Mouse (Mus musculus) neural tube, embryonic 14.5 days (tissue): ENCODE measurements around the gene Sac3d1. TPM values are rescaled to one million over a fixed set of nuclear protein-coding genes. Genes with fewer than 3 reads are reported as not detected.

Source experiments
- ATAC-seq: fragments of 200-750 bp; cut with Nextera tagmentation; 2 replicates; pipeline ENCODE4 v1.8.0; 2017; ENCODE audit warnings: low read depth, mild to moderate bottlenecking, moderate TSS enrichment, moderate library complexity
- H3K27ac ChIP-seq: fragments of 300-500 bp; sonication (generic); 2 replicates; pipeline ENCODE4 v1.5.1; 2014; ENCODE audit warnings: low read depth, mild to moderate bottlenecking, control low read depth, low read length, moderate library complexity, mixed read lengths
- H3K27me3 ChIP-seq: fragments of 300-500 bp; sonication (generic); 2 replicates; pipeline ENCODE4 v1.6.1; 2014; ENCODE audit warnings: low read length; ENCODE audit not compliant: control insufficient read depth, insufficient read depth
- H3K36me3 ChIP-seq: fragments of 300-500 bp; sonication (generic); 2 replicates; pipeline ENCODE4 v1.6.1; 2014; ENCODE audit warnings: low read length, mixed read lengths; ENCODE audit not compliant: control insufficient read depth, insufficient read depth
- H3K4me1 ChIP-seq: fragments of 300-500 bp; sonication (generic); 2 replicates; pipeline ENCODE4 v1.6.1; 2014; ENCODE audit warnings: low read length; ENCODE audit not compliant: control insufficient read depth, insufficient read depth
- H3K4me2 ChIP-seq: fragments of 300-500 bp; sonication (generic); 2 replicates; pipeline ENCODE4 v1.6.1; 2014; ENCODE audit warnings: mild to moderate bottlenecking, low read depth, low read length, control low read depth
- H3K4me3 ChIP-seq: fragments of 300-500 bp; sonication (generic); 2 replicates; pipeline ENCODE4 v1.5.1; 2014; ENCODE audit warnings: low read depth, low read length, control low read depth, mixed read lengths
- H3K9ac ChIP-seq: fragments of 300-500 bp; sonication (generic); replicated peaks from 2 replicates; pipeline ENCODE4 v1.6.1; 2014; ENCODE audit warnings: low read depth, mild to moderate bottlenecking, control low read depth, low read length, mixed read lengths
- H3K9me3 ChIP-seq: fragments of 300-500 bp; sonication (generic); 2 replicates; pipeline ENCODE4 v1.6.1; 2016; ENCODE audit warnings: low read length; ENCODE audit not compliant: control insufficient read depth
- WGBS: fragments of 180-500 bp; shearing (Covaris S2); extraction: QIAGEN DNeasy Blood & Tissue Kit; methylation state at CpG from one replicate; pipeline ENCODE4 v1.1.7; 2014; 5-methylcytosine and 5-hydroxymethylcytosine counted together
- polyA plus RNA-seq: library from polyadenylated mRNA; unstranded; fragments of >200 nt; fragmentation: Nextera tagmentation; extraction: Ambion mirVana; gene quantifications from 2 replicates; pipeline ENCODE4 v1.2.1, GENCODE M21; 2014

The Sac3d1 gene
- polyA plus RNA-seq, 1 experiment from 2014 or later: 53.1 TPM

DNA sequence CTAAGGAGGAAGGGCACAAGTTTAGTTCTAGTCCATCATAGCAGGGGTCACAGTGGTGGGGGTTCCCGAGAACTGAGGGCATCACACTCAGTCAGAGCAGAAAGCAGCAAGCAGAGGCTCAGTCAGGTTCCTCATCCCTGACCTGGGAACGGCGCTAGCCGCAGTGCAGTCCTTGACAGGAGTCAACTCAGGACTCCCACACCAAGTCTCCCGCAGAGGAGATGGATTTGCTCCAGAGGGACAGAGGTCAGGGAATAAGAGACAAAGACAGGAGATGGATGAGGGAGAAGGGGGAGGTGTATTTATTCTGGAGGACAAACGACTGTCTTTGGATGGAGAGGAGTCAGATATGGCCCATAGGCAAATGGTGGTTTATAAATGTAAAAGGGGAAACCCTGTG lies 5.3 kb downstream of the Sac3d1 start:
- H3K9me3 ChIP-seq: no peaks in the 10 kb centered on the region
- no peaks in the 10 kb centered on the region for H3K27me3 ChIP-seq
- no peak overlapping the region for H3K9ac ChIP-seq
- H3K4me1 ChIP-seq: peaks cover 11% of the 10 kb centered on the region
- H3K4me3 ChIP-seq: no peak overlapping the region
- no peak overlapping the region for H3K27ac ChIP-seq
- ATAC-seq: no peak
- H3K4me2 ChIP-seq: no peak overlapping the region
- WGBS: 67% methylated on average over 6 of the region's 6 CpGs
- H3K36me3 ChIP-seq: peaks cover 23% of the 10 kb centered on the region

DNA sequence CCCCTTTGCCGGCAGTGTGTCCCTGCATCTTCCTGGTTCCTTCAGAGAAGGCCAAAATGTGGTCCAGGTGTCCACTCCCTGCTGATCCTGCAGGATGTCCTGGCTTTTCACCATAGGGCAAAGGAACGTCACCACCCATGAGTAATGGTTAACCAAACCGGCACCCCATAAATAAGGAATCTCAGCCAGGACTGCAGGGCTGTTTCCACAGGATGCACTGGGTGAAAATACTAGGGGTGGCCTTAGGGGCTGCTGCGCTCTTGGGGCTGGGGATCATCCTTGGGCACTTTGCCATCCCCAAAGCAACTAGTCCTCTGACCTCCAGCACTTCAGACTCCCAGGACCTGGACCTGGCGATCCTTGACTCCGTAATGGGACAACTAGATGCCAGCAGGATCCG lies 12.9 kb downstream of the Sac3d1 start, which contains the start of gene Naaladl1:
Naaladl1 (plus strand) TSS at position 197 of the 400 bp plus-strand sequence.
- no peak for ATAC-seq
- Histone ChIP-seq H3K4me1 (no peaks in the 10 kb centered on the region), H3K27me3 (no peaks in the 10 kb centered on the region), H3K27ac (no peak within 1 kb of the TSS), H3K36me3 (no peaks in the 10 kb centered on the region), H3K4me2 (no peak within 1 kb of the TSS), H3K9ac (no peak within 1 kb of the TSS), H3K9me3 (no peaks in the 10 kb centered on the region), H3K4me3 (no peak within 1 kb of the TSS)
- WGBS: 90% methylated on average over 7 of the region's 7 CpGs

DNA sequence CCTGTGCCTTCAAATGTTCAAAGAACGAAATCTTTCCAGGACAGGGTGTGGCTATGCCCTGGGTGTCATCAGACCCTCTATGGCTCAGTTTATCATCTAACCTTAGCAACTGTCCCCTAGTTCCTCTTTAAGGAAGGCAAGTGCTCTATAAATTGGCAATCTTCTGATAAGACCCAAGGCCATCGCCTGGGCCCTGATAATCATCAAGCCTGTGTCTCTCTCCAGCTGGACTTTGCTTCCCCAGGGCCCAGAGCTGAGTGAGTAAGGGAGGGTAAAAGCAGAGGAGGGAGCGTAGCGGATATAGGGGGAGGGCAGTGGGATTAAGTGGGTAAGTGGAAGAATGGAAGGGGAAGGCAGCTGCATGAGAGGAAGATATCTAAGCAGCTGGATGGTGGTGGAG lies 14.0 kb downstream of the Sac3d1 start:
- Histone ChIP-seq H3K9me3 (no peaks in the 10 kb centered on the region), H3K36me3 (no peaks in the 10 kb centered on the region), H3K27ac (no peak overlapping the region), H3K4me3 (no peak overlapping the region), H3K27me3 (no peaks in the 10 kb centered on the region), H3K4me2 (no peak overlapping the region), H3K9ac (no peak overlapping the region), H3K4me1 (no peaks in the 10 kb centered on the region)
- 89% methylated on average over 4 of the region's 4 CpGs for WGBS
- ATAC-seq: no peak

DNA sequence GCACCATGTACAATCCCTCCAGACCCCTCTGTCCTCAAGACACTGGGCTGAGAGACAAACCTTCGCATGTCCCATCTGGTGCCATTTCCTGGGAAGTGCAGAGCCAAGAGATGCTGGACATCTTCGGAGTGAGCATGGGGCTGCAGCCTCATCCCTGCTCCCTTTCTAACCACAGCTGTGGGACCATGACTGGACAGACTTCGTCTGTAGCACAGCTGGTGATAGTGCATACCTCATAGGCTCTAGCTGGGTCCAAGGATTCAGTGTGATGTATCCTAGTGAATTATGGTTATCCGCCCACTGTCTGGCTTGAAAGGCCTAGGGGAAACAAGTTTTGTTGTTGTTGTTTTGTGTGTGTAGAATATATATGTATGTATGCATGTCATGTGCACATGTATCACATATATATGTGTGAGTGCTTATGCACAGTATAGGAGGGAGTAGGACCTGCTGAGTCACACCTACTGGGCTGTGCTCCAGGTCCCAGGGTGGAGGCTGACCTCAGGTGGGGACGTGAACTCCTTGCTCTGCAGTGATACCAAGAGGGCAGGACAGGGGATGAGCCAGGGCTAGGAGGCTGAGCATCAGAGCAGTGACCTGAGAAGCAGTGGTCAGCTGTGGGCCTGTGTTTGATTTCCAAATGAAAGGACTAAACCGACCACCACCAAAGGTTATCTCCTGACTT lies 16.1 kb downstream of the Sac3d1 start:
- Histone ChIP-seq H3K4me2 (no peak overlapping the region), H3K27me3 (no peaks in the 10 kb centered on the region), H3K4me1 (no peaks in the 10 kb centered on the region), H3K36me3 (no peaks in the 10 kb centered on the region), H3K27ac (no peak overlapping the region), H3K9me3 (no peaks in the 10 kb centered on the region), H3K4me3 (no peak overlapping the region), H3K9ac (no peak overlapping the region)
- WGBS: 86% methylated on average over 6 of the region's 6 CpGs
- no peak for ATAC-seq

GRCm38 (mm10) chr19:6101186-6101585 lies 17.3 kb downstream of the Sac3d1 start:
- Histone ChIP-seq H3K27ac (no peak overlapping the region), H3K4me1 (no peaks in the 10 kb centered on the region), H3K4me3 (no peak overlapping the region), H3K36me3 (no peaks in the 10 kb centered on the region), H3K9ac (no peak overlapping the region), H3K9me3 (no peaks in the 10 kb centered on the region), H3K4me2 (no peak overlapping the region), H3K27me3 (no peaks in the 10 kb centered on the region)
- no peak for ATAC-seq
- 56% methylated on average over 6 of the region's 6 CpGs for WGBS

GRCm38 (mm10) chr19:6097847-6098246 lies 20.6 kb downstream of the Sac3d1 start:
- H3K36me3 ChIP-seq: no peaks in the 10 kb centered on the region
- H3K4me2 ChIP-seq: no peak overlapping the region
- H3K4me3 ChIP-seq: no peak overlapping the region
- H3K27me3 ChIP-seq: no peaks in the 10 kb centered on the region
- no peaks in the 10 kb centered on the region for H3K9me3 ChIP-seq
- WGBS: 84% methylated on average over 3 of the region's 3 CpGs
- ATAC-seq: no peak
- H3K9ac ChIP-seq: no peak overlapping the region
- H3K4me1 ChIP-seq: no peaks in the 10 kb centered on the region
- no peak overlapping the region for H3K27ac ChIP-seq

DNA sequence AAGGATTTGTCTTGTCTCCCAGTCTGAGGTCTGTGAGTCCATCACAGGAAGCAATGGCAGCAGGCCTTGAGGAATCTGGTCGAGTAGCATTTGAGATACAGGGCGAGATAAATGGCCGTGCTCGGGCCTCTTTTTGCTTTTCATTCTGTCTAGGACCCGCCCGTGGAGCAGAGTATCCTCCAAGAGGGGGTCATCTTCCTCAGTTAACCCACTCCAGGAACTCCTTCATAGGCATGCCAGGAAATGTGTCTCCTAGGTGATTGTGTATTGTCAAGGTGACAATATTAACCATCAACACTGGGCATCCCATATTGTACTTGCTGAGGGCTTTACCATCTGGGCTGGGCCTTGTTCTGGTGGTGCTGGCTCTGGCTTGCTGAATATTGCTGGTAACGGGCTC lies 24.3 kb downstream of the Sac3d1 start, which contains the start of gene AC131692.1:
AC131692.1 (plus strand) TSS at position 301 of the 400 bp plus-strand sequence.
- no peak for ATAC-seq
- Histone ChIP-seq H3K36me3 (no peaks in the 10 kb centered on the region), H3K9ac (0 out of 2 replicates have a peak within 1 kb of the TSS, but pooled peaks have one; percentile 3), H3K4me2 (no peak within 1 kb of the TSS), H3K27ac (no peak within 1 kb of the TSS), H3K9me3 (no peaks in the 10 kb centered on the region), H3K27me3 (no peaks in the 10 kb centered on the region), H3K4me1 (no peaks in the 10 kb centered on the region), H3K4me3 (no peak within 1 kb of the TSS)
- 96% methylated on average over 7 of the region's 7 CpGs for WGBS

DNA sequence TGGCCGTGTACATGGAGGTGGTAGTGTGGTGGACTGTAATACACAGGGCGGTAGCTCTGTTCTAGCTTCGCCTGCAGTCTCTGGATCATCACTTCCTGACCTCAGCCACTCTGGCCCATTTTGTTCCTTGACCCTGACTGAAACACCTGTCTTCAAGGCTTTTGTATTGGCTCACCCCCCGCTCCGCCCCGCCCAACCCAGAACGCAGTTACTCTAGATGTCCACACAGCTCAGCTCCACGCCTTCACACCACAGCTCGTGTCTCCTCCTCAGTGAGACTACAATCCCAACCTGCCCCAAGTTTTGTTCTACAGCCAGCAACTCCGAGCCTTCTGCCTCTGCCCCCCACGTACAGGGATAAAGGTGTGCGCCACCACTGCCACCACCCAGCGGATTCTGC lies 29.6 kb downstream of the Sac3d1 start:
- H3K4me3 ChIP-seq: no peak overlapping the region
- WGBS: 95% methylated on average over 13 of the region's 13 CpGs
- ATAC-seq: no peak

DNA sequence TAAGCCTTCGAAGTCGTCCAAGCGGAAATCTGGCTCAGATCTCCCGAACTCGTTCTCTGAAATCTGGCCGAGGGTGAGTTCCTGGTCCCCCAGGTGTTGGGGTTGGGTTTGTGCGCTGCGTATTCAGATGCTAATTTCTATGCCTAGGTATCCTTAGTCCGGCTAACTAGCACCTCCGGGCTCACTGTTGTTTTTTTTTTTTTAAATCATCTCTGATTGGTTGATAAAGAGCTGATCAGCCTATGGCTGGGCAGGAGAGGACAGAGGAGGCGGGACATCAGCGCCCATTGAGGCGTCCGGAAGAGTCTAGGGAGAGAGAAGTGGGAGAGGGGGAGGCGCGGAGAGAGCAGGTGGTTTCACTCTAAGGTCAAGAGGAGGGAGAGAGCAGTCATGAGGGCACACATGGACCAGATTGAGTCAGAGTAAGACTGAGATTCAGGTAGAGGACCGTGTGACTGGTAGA lies 33.0 kb downstream of the Sac3d1 start:
- under 1% methylated on average over 17 of the region's 17 CpGs for WGBS
- no peak overlapping the region for H3K9ac ChIP-seq

More for the DNA sequence above, 29.6 kb downstream of the Sac3d1 start:
- H3K4me1 ChIP-seq: peaks cover 8% of the 10 kb centered on the region
- no peak overlapping the region for H3K9ac ChIP-seq
- no peaks in the 10 kb centered on the region for H3K27me3 ChIP-seq
- no peaks in the 10 kb centered on the region for H3K9me3 ChIP-seq
- H3K4me2 ChIP-seq: no peak overlapping the region
- no peaks in the 10 kb centered on the region for H3K36me3 ChIP-seq
- H3K27ac ChIP-seq: no peak overlapping the region

More for the DNA sequence above, 33.0 kb downstream of the Sac3d1 start:
- Histone ChIP-seq H3K27me3 (no peaks in the 10 kb centered on the region), H3K27ac (no peak overlapping the region), H3K4me1 (peaks cover 11% of the 10 kb centered on the region), H3K36me3 (peaks cover 13% of the 10 kb centered on the region), H3K4me2 (peak overlapping the region; percentile 89), H3K4me3 (peak overlapping the region; percentile 41), H3K9me3 (no peaks in the 10 kb centered on the region)
- ATAC-seq: peak; percentile 69
